Mouse (Mus musculus): ENCODE measurements around the gene Arhgap45. TPM values are rescaled to one million over a fixed set of nuclear protein-coding genes. Genes with fewer than 3 reads are reported as not detected.

The Arhgap45 gene
- polyA plus RNA-seq, 1 experiment from 2014 or later = 8.5 TPM

- Histone ChIP-seq H3K4me3 (ENCODE audit: low read depth, low read length) (peak overlapping the region; percentile 62), H3K9me3 (ENCODE audit: control insufficient read depth, low read length) (no peaks in the 10 kb centered on the region; the same call in 1 of the 2 replicates), H3K36me3 (ENCODE audit: control insufficient read depth, insufficient read depth, low read length) (peaks cover 24% of the 10 kb centered on the region; the same call in 1 of the 2 replicates), H3K4me1 (ENCODE audit: control insufficient read depth, insufficient read depth, low read length) (peaks cover 38% of the 10 kb centered on the region), H3K27ac (replicated peaks; ENCODE audit: low read depth, low read length) (no peak overlapping the region; the same call in 1 of the 2 replicates), H3K4me2 (ENCODE audit: low read depth, severe bottlenecking) (peak overlapping the region; percentile 54), H3K27me3 (ENCODE audit: control insufficient read depth, insufficient read depth, low read length) (no peaks in the 10 kb centered on the region), H3K9ac (ENCODE audit: low read length) (peak overlapping the region; percentile 38; the same call in 1 of the 2 replicates)
- 26% methylated on average over 8 of the region's 8 CpGs for WGBS
- DNase-seq (ENCODE audit: low spot score) = peak; percentile 43
- ATAC-seq (ENCODE audit: insufficient number of reproducible peaks, low FRiP score, low TSS enrichment, low read depth) = no peak
These were observed 27.1 kb upstream of the Arhgap45 start for GRCm38 (mm10) chr10:79989272-79989786.

DNA sequence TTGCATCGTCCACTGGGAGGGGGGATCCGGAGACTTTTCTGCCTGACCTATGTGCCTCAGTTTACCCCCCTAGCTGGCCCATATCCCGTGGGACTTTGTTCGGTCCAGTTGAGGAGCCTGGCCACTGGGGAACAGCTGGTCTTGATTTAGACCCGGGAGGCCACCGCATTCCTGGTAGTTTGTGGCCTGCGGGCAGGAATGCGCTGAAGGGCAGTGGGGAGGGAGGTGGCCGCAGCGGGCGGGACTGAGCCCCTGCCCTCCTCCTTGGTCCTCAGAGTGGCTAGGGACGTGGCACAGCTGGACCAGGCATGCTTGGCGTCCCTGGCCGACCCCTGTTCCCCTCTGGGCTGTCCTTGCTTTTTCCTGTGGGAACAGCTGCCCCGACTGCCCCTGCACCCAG is 26.6 kb upstream of the Arhgap45 start:
- peak overlapping the region; percentile 54 for H3K4me2 ChIP-seq (ENCODE audit: low read depth, severe bottlenecking)
- DNase-seq (ENCODE audit: low spot score) (peak; percentile 81), ATAC-seq (ENCODE audit: insufficient number of reproducible peaks, low FRiP score, low TSS enrichment, low read depth) (0 out of 2 replicates have a peak, but pooled peaks have one; percentile 23)
- peak overlapping the region; percentile 62 for H3K4me3 ChIP-seq (ENCODE audit: low read depth, low read length)
- no peaks in the 10 kb centered on the region for H3K27me3 ChIP-seq (ENCODE audit: control insufficient read depth, insufficient read depth, low read length)
- peaks cover 28% of the 10 kb centered on the region; the same call in 1 of the 2 replicates for H3K36me3 ChIP-seq (ENCODE audit: control insufficient read depth, insufficient read depth, low read length)
- H3K9me3 ChIP-seq (ENCODE audit: control insufficient read depth, low read length) = no peaks in the 10 kb centered on the region; the same call in 1 of the 2 replicates
- 2% methylated on average over 15 of the region's 15 CpGs for WGBS
- H3K4me1 ChIP-seq (ENCODE audit: control insufficient read depth, insufficient read depth, low read length) = peaks cover 38% of the 10 kb centered on the region
- H3K9ac ChIP-seq (ENCODE audit: low read length) = peak overlapping the region; percentile 24
- H3K27ac ChIP-seq (replicated peaks; ENCODE audit: low read depth, low read length) = peak overlapping the region; percentile 38

DNA sequence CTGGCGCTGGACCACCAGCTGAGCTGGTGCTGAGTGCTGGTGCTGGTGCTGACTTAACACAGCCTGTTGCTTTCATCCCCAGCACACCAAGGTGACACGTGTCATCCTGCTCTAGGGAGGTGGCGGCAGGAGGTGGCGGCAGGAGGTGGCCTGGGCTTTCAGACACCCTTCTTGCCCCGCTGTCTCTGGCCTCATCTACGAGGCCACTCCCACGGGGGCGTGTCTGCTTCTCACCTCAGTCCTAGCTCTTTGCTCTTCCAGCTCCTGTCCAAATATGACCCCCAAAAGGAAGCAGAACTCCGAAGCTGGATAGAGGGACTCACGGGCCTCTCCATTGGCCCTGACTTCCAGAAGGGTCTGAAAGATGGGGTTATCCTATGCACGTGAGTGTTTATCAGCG is 25.4 kb upstream of the Arhgap45 start:
- H3K9ac ChIP-seq (ENCODE audit: low read length) = no peak overlapping the region
- no peak for ATAC-seq (ENCODE audit: insufficient number of reproducible peaks, low FRiP score, low TSS enrichment, low read depth)
- H3K27ac ChIP-seq (replicated peaks; ENCODE audit: low read depth, low read length) = no peak overlapping the region
- peaks cover 32% of the 10 kb centered on the region for H3K4me1 ChIP-seq (ENCODE audit: control insufficient read depth, insufficient read depth, low read length)
- whole genome bisulfite sequencing = 67% methylated on average over 12 of the region's 12 CpGs
- DNase-seq (ENCODE audit: low spot score) = no peak
- no peaks in the 10 kb centered on the region for H3K27me3 ChIP-seq (ENCODE audit: control insufficient read depth, insufficient read depth, low read length)
- H3K4me2 ChIP-seq (ENCODE audit: low read depth, severe bottlenecking) = no peak overlapping the region; the same call in 1 of the 2 replicates
- H3K9me3 ChIP-seq (ENCODE audit: control insufficient read depth, low read length) = no peaks in the 10 kb centered on the region; the same call in 1 of the 2 replicates
- H3K36me3 ChIP-seq (ENCODE audit: control insufficient read depth, insufficient read depth, low read length) = peaks cover 30% of the 10 kb centered on the region; the same call in 1 of the 2 replicates
- H3K4me3 ChIP-seq (ENCODE audit: low read depth, low read length) = no peak overlapping the region

DNA sequence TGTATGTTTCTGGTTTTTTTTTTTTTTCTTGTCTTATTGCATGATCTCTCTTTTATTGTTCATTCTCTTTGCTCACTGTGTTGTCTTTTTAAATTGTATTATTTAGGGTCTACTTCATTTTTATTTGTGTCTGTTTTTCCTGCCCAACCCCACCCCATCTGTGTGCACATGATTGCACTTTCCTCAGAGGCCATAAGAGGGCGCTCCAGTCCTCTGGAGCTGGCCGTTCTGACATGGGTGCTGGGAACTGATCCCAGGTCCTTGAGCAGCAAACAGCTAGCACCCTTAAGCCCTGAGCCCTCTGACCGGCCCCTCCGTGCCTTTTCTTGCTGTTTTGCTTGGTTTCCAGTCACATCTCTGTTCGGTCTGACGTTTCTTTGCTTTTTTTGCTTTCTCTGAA is 24.9 kb upstream of the Arhgap45 start:
- peaks cover 30% of the 10 kb centered on the region; the same call in 1 of the 2 replicates for H3K36me3 ChIP-seq (ENCODE audit: control insufficient read depth, insufficient read depth, low read length)
- ATAC-seq (ENCODE audit: insufficient number of reproducible peaks, low FRiP score, low TSS enrichment, low read depth) (no peak), DNase-seq (ENCODE audit: low spot score) (no peak)
- no peaks in the 10 kb centered on the region; the same call in 1 of the 2 replicates for H3K9me3 ChIP-seq (ENCODE audit: control insufficient read depth, low read length)
- peaks cover 29% of the 10 kb centered on the region for H3K4me1 ChIP-seq (ENCODE audit: control insufficient read depth, insufficient read depth, low read length)
- no peak overlapping the region for H3K27ac ChIP-seq (replicated peaks; ENCODE audit: low read depth, low read length)
- no peak overlapping the region for H3K4me3 ChIP-seq (ENCODE audit: low read depth, low read length)
- H3K27me3 ChIP-seq (ENCODE audit: control insufficient read depth, insufficient read depth, low read length) = no peaks in the 10 kb centered on the region
- H3K9ac ChIP-seq (ENCODE audit: low read length) = no peak overlapping the region
- no peak overlapping the region for H3K4me2 ChIP-seq (ENCODE audit: low read depth, severe bottlenecking)
- WGBS = 83% methylated on average over 6 of the region's 6 CpGs

DNA sequence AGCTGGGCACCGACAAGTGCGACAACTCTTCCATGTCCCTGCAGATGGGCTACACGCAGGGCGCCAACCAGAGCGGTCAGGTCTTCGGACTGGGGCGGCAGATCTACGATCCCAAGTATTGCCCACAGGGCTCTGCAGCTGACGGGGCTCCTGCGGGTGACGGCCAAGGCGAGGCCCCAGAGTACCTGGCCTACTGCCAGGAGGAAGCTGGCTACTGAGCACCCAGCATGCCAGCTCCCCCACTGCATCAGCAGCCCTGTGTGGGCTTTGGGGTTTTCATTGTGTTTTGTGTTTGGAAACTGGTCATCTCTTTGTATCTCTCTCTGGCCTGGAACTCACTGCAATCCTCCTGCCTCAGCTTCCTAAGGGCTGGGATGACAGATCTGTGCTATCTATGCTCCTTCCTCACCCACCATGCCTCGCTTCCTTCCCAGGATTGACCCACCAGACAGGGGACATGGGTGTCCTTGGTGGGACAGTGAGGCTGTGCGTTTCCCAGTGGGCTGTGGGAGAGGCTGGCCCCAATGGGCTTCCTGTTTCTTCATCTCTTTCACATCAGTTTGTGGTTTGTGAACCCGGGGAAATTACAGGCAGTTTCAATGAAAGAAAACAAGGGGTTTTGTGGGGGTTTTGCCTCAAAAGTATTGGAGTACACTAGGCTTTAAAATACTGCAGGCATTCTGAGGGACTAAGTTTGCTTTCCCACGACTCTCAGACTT is 21.9 kb upstream of the Arhgap45 start:
- 92% methylated on average over 16 of the region's 16 CpGs for WGBS
- ATAC-seq (ENCODE audit: insufficient number of reproducible peaks, low FRiP score, low TSS enrichment, low read depth) (no peak), DNase-seq (ENCODE audit: low spot score) (no peak)
- no peak overlapping the region for H3K4me2 ChIP-seq (ENCODE audit: low read depth, severe bottlenecking)
- no peak overlapping the region for H3K27ac ChIP-seq (replicated peaks; ENCODE audit: low read depth, low read length)
- no peak overlapping the region for H3K4me3 ChIP-seq (ENCODE audit: low read depth, low read length)
- H3K9ac ChIP-seq (ENCODE audit: low read length) = no peak overlapping the region
- H3K36me3 ChIP-seq (ENCODE audit: control insufficient read depth, insufficient read depth, low read length) = peaks cover 30% of the 10 kb centered on the region; the same call in 1 of the 2 replicates
- H3K4me1 ChIP-seq (ENCODE audit: control insufficient read depth, insufficient read depth, low read length) = peaks cover 13% of the 10 kb centered on the region
- no peaks in the 10 kb centered on the region; the same call in 1 of the 2 replicates for H3K9me3 ChIP-seq (ENCODE audit: control insufficient read depth, low read length)
- peaks cover 6% of the 10 kb centered on the region; the same call in 1 of the 2 replicates for H3K27me3 ChIP-seq (ENCODE audit: control insufficient read depth, insufficient read depth, low read length)

GRCm38 (mm10) chr10:79995636-79996035 is 20.8 kb upstream of the Arhgap45 start:
- WGBS = 93% methylated on average over 1 of the region's 1 CpGs
- H3K4me3 ChIP-seq (ENCODE audit: low read depth, low read length) = no peak overlapping the region
- peaks cover 6% of the 10 kb centered on the region for H3K4me1 ChIP-seq (ENCODE audit: control insufficient read depth, insufficient read depth, low read length)
- H3K27ac ChIP-seq (replicated peaks; ENCODE audit: low read depth, low read length) = no peak overlapping the region
- no peak overlapping the region for H3K9ac ChIP-seq (ENCODE audit: low read length)
- peaks cover 30% of the 10 kb centered on the region; the same call in 1 of the 2 replicates for H3K36me3 ChIP-seq (ENCODE audit: control insufficient read depth, insufficient read depth, low read length)
- H3K27me3 ChIP-seq (ENCODE audit: control insufficient read depth, insufficient read depth, low read length) = peaks cover 6% of the 10 kb centered on the region; the same call in 1 of the 2 replicates
- H3K9me3 ChIP-seq (ENCODE audit: control insufficient read depth, low read length) = no peaks in the 10 kb centered on the region; the same call in 1 of the 2 replicates
- DNase-seq (ENCODE audit: low spot score) (no peak), ATAC-seq (ENCODE audit: insufficient number of reproducible peaks, low FRiP score, low TSS enrichment, low read depth) (no peak)
- H3K4me2 ChIP-seq (ENCODE audit: low read depth, severe bottlenecking) = no peak overlapping the region

- no peak within 1 kb of the TSS; the same call in 1 of the 2 replicates for H3K9ac ChIP-seq (ENCODE audit: low read length)
- H3K27ac ChIP-seq (replicated peaks; ENCODE audit: low read depth, low read length) = no peak within 1 kb of the TSS; the same call in 1 of the 2 replicates
- H3K9me3 ChIP-seq (ENCODE audit: control insufficient read depth, low read length) = no peaks in the 10 kb centered on the region
- H3K27me3 ChIP-seq (ENCODE audit: control insufficient read depth, insufficient read depth, low read length) = peaks cover 6% of the 10 kb centered on the region; the same call in 1 of the 2 replicates
- peaks cover 6% of the 10 kb centered on the region for H3K4me1 ChIP-seq (ENCODE audit: control insufficient read depth, insufficient read depth, low read length)
- H3K4me3 ChIP-seq (ENCODE audit: low read depth, low read length) = peak within 1 kb of the TSS; percentile 32
- DNase-seq (ENCODE audit: low spot score) (peak; percentile 97), ATAC-seq (ENCODE audit: insufficient number of reproducible peaks, low FRiP score, low TSS enrichment, low read depth) (peak; percentile 79)
- under 1% methylated on average over 34 of the region's 34 CpGs for WGBS
- H3K4me2 ChIP-seq (ENCODE audit: low read depth, severe bottlenecking) = peak within 1 kb of the TSS; percentile 65
- peaks cover 25% of the 10 kb centered on the region; the same call in 1 of the 2 replicates for H3K36me3 ChIP-seq (ENCODE audit: control insufficient read depth, insufficient read depth, low read length)
These were observed 20.0 kb upstream of the Arhgap45 start, which contains the start of gene Abca7 for GRCm38 (mm10) chr10:79996272-79997033. Abca7 (plus strand) TSS chr10:79996494.

All from limb, embryonic 11.5 days (tissue).